Mouse (Mus musculus) spleen, postnatal 4 days (tissue): ENCODE data around the gene Erbb3.
"Not testable (repeated sequence)": the region's sequence is repeated elsewhere in the genome, so short reads cannot be mapped to it uniquely, and the experiment has no call there.

Experiments
- DNase-seq, 2 experiments: peaks; one replicate each; pipeline ENCODE4 v3.0.0; 2022; ENCODE audit warnings: low spot score in 2 of 2

Erbb3 gene

DNA sequence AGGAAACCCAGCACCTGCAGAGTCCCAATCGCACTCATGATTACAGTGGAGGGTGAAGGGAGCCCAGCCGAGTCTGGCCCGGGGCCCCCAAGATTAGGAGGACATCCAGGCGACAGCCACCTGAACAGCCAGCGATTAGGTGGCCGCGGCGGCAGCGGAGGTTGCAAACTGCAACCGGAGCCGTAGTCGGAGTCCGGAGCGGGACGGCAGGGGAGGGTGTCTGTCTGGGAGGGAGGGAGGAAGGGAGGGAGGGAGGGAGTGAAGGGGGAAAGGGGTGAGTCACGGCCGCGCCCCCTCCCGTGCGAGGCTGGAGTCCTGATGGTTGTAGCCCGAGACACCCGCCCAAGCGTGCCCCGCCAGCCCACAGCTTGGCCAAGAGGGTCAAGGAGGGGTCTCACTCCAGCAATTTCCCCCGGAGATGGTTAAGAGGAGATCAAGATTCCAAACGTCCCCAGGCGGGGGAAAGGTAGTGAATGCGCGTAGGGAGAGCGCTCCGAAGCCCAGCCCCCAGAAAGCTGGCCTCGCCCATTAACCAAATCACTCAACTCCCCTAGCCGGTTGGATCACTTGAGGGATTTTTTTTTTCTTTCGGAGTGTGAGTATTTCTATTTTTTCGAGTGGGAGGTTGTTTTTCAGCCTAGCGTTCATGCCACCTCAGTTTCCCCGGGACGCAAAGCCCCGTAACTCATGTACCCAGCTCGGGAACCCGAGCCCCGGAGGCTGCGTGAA, at the start of gene Erbb3:
Gene Erbb3, minus strand, starts transcription at position 189 of the 729 bp plus-strand sequence.
- DNase-seq: no peak

DNA sequence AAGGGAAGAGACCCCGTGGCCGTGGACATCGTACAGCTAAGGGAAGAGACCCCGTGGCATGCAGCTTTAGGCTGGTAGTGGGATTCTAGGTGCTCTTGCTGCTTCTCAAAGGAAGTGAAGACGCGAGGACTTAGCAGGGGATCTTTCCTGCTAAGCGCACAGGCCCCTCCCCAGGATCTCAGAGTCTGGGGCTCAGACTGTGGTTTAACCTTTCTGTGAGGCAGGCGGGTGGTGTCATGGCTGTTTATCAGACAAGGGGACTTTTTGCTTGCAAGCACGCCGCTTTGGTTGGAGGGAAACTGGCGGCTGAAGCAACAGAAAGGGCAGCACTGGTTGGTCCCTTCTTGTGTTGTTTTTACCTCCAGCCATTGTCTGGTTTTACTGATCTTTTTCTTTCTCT, 47.6 kb upstream of the Erbb3 start:
- DNase-seq: peak in 1 of 2 experiments; percentile 62

DNA sequence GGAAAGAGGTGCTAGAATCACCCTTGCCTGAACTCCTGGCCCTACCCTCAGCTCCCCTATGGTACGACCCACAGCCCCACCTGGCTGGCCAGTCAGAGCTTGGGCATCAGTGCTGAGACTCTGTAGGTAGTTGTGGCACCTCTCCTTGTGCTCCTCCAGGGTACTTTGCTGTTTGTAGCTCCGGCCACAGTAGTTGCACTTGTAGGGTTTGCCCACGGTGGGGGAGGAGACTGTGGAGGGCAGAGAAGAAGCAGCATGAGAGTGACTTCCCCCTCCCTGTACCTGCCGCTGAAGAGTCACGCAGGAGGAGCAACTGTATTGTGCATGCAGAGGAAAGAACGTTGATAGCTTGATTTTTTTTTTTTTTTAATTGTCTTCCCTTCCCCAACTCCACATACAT, 47.1 kb upstream of the Erbb3 start:
- peak in 1 of 2 experiments; percentile 60 for DNase-seq

DNA sequence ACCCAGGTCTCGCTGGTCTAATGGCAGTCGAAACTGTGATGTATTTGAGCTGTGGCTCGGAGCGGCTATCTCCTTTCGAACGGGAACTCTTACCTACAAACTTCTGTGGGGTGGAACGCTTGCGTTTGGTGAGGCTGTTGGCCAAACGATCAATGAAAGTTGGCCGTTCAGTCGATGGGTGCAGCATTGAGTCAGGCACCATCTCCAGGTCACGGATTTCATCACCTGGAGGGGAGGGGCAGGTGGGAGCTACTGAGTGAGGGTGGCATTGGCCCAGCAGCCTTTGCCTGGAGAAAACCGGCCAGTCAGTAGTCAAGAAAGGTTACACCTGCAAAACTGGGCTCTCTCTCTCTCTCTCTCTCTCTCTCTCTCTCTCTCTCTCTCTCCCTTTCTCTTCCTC, 46.2 kb upstream of the Erbb3 start:
- peak in 1 of 2 experiments; percentile 59 for DNase-seq

DNA sequence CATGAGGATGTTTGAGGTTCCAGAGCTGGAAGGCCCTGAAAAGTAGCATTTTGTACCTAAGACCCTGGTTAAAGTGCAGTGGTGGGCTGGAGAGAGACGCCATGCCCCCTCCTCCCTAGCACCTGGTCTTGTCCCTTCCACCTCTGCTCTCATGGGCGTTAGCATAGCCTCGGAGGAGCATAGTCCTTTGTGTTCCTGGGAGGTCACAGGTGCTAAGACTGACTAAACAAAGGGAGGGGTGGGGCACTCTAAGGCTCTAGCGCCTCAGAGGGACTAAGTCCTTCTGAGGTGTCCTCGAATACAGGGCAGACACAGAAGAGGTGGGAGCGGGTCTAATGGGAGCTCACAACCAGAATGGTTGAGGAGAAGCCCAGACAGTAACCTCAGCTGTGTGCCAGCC, 42.1 kb upstream of the Erbb3 start:
- DNase-seq: no peak

DNA sequence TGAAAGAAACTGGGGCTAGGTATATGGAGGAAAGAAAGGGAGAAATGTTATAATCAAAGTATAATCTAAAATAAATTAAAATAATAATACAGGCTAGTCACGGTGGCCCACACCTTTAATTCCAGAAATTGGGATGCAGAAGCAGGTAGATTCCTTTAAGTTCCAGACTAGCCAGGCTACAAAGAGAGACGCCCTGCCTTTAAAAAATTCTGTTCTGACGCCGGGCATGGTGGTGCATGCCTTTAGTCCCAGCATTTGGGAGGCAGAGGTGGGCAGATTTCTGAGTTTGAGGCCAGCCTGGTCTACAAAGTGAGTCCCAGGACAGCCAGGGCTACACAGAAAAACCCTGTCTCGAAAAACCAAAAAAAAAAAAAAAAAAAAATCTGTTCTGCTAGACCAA, 40.9 kb upstream of the Erbb3 start:
- peak in 1 of 2 experiments; percentile 55 for DNase-seq

DNA sequence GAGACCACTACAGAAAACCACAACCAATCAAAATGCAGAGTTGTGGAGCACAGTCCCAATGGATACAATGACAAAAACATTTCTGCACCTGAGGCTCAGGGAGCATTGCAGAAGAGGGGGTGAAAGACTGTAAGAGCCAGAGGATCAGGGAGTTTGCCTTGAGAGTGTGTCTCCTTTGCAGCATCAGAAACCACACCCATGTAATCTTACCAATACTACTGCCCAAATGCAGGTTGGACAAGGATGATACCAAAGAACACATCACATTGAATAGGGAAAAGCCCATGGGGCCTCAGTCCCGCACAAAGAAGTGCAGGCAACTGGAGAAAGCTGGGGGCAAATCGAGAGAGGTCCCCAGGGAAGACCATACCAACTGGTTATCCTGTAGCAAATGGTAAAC, 40.3 kb upstream of the Erbb3 start:
- peak in 1 of 2 experiments; percentile 63 for DNase-seq

DNA sequence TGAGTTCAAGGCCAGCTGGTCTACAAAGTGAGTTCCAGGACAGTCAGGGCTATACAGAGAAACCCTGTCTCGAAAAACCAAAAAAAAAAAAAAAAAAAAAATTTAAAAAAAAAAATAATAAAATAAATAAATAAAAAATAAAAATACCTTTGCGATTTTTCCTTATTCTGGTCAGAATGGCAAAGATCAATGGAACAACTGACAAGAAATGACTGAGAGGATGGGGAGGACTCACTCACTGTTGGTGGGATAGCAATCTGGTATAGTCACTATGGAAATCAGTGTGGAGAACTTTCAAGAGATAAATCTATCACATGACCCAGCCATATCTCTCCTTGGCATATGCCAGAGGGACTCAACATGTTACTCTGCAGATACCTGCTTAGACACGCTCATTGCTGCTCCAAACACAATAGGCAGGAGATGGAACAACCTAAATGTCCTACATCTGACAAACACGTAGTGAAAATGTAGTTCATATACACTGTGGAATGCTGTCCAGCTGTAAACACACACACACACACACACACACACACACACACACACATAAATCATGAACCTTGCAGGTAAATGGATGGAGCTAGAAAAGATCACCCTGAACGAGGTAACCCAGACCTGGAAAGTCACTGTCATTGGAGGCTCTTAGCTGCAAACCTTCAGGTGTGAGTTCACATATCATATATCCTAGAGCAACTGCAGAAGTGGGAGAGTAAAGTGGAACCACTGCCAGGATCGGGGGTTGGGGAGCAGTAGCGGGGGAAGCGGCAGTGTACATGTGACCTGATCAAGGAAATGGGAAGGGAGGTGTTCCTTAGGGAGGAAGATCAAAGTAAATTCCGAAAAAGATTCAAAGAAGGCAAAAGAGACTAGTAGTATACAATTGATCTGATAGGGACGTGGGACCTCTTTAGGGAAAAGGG, 38.2 kb upstream of the Erbb3 start:
- peak in 1 of 2 experiments; percentile 47 for DNase-seq

DNA sequence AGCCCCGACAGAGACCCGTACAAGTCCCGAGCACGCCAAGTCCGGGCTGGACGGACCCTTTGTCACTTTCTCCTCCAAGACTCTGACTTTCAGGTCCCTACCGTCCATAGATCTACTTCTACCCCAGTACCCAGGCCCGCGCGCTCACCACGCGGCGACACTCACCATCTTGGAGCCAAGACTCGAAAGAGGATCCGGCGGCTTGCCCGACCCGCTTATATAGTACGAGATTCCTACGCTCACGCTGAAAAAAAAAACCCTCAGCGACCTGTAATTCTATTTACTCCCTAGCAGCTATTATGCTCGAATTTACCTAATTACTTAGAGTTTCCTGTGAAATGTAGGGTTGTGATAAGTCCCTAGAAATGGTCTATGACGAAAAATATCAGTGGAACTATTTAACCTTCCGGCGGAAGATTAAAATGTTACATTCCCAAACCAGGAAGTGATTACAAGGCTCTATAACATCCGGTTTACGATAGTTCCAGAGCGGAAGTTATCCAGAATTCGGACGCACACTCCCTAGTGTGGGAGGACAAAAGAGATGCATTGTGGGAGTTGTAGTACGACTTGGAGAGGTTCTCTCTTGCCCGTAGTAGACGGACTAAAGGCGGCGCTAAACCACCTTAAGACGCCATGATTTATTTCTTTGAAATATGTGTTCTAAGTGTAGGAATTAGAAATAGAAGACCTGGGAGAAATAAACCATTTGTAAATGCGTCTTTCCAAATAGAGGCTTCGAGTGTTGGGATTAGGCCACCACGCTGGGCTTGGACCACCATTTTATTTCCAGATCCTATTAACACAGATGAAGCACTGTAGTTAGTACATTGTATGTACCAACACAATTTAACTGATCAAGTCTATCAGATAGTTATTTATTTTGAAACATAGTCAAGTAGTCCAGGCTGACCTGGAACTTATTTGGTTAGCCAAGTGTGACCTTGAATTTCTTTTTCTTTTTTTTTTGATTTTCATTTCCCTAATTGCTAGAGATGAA, 37.2 kb upstream of the Erbb3 start, which contains the start of gene Rps26:
Gene Rps26, minus strand, starts transcription at position 437 of the 1,000 bp plus-strand sequence.
- DNase-seq: peak; percentile 85 to 93

DNA sequence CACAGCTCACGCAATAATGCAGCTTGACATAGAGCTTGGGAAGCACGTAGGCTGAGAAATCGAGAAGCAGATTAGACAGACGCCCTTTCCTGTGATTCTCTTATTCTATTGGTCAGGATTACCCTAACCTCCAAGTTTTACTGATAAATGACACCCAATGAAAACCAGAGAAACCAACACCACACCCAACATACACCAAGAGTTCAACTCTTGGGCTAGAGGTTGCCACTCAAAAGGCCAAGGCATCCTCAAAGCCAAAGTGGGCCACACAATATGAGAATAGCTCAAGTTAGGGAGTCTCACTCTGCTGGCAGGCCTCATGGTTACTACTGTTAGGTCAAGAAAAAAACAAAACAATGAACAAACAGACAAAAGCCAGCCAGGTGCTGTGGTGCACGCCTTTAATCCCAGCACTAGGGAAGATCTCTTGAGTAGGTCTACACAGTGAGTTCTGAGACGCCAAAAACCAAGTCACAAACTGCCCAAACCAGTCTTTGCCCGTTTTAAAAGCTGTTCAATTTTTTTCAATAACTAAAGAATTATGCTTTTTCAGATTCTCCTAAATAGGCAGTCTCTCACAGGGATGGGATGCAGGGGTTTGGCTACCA, 35.9 kb upstream of the Erbb3 start:
- no peak for DNase-seq

DNA sequence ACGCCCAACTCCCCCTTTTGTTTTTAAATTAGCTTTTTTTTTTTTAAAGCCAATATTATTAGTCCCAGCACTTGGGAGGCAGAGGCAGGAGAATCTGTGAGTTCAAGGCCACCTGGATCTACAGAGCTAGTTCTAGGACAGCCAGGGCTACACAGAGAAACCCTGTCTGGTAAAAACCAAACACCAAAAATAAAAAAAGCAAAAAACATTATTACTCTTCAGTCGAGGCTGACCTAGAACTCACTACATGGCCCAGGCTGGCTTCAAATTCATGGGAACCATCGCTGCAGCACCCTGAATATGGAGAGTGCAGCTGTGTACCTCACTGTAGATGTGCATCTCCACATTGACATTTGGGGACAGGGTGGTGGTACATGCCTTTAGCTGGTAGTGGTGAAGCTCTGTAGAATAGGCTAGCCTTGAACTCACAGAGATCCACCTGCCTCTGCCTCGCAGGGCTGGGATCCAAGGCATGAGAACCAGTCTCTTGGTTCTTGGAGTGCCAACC, 33.7 kb upstream of the Erbb3 start:
- DNase-seq: not testable (repeated sequence)

DNA sequence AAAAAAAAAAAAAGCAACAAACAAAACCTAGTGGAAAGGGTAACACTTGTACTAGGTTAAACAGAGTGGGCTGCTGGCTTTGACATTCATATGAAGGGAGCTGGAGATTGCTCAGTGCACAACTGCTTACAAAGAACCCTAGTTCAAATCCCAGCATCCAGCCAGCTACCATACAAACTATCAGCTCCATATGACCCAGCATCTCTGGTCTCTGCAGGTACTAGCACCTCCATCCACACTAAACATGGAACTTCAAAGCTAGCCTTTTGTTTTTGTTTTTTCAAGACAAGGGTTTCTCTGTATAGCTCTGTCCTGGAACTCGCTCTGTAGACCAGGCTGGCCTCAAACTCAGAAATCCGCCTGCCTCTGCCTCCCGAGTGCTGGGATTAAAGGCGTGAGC, 33.2 kb upstream of the Erbb3 start:
- no peak for DNase-seq

DNA sequence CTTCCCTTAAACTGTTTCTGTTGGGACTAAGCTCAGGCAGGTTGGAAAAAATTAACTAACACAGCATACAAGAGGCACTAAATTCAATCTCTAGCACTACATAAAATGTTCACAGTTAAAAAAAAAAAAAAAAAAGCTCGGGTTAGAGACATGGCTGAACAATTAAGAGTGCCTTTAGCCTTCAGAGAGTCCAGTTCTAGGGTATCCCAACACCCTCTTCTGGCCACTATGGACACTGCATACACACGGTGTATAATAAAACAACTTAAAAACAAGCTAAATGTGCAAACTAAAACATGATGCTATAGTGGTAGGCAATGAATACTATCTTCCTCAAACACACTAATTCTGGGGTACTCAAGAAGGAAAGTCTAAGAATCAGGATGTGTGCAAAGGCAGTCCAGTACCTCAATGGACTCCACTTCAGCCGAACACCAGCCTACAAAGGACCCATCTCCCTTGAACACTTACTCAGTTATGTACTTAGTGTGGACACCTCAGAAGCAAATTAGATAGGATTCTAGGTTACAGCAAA, 32.6 kb upstream of the Erbb3 start:
- no peak for DNase-seq

DNA sequence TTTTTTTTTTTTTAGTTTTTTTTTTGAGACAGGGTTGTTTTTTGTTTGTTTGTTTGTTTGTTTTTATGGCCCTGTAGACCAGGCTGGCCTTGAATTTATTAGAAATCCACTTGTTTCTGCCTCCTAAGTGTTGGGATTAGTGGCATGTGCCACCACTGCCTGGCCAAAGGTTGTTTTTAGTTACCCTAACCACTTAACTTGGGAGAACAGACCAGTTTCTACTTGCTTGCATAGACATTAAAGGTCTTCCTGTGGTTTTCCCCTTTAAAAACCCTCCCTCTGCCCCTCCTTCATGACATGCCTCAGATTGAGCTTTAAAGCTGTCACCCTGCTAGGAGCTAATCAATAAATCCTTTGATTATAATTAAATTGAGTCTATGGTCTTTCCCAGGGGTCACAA, 30.8 kb upstream of the Erbb3 start:
- DNase-seq: no peak

DNA sequence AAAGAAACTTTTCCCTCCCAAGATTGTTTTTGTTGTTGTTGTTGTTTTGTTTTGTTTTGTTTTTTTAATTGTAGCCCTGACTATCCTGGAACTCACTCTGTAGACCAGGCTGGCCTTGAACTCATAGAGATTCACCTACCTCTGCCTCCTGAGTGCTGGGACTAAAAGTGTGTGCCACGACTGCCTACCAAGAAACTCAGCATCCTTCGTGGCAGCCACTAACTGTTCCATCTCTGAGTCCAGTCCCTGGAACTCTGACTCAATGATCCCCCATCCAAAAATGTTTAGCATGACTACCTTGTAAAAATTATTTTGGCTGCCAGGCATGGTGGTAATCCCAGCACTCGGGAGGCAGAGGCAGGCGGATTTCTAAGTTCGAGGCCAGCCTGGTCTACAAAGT, 29.7 kb upstream of the Erbb3 start:
- DNase-seq: not testable (repeated sequence)

DNA sequence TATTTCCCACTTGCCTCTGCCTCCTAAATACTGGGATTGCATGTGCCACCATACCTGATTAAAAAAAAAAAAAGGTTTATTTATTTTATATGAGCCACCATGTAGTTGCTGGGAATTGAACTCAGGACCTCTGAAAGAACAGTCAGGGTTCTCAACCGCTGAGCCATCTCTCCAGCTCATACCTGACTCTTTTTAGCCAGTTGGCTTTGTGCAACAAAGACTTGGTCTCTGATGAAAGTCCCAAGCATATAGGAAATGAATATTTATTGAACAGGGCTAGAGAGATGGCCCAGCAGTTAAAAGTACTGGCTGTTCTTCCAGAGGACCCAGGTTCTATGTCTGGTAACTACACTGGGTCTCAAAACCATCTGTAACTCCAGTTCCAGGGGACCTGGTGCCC, 29.1 kb upstream of the Erbb3 start:
- DNase-seq: no peak

DNA sequence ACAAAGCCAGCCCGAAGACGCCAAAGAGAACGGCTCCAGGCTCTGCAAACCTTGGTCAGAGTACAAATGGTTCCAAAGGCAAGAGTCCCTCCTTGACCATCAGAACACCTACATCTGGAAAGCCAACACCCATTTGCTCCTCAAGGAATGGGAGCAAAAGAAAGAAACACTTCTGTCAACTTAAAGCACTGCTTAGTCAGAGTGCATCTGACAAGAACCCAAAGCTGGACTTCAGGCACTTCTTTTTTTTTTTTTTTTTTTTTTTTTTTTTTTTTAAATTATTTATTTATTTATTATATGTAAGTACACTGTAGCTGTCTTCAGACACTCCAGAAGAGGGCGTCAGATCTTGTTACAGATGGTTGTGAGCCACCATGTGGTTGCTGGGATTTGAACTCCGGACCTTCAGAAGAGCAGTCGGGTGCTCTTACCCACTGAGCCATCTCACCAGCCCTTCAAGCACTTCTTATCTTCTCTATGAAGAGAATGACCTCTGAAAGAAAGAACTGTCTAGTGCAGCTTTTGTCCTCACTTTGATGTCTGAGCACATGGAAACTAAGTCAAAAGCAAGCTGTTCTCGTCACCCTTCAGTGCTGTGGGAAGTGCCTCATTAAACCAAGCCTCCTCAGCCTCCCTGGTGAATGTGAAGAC, 26.5 kb upstream of the Erbb3 start:
- not testable (repeated sequence) for DNase-seq

DNA sequence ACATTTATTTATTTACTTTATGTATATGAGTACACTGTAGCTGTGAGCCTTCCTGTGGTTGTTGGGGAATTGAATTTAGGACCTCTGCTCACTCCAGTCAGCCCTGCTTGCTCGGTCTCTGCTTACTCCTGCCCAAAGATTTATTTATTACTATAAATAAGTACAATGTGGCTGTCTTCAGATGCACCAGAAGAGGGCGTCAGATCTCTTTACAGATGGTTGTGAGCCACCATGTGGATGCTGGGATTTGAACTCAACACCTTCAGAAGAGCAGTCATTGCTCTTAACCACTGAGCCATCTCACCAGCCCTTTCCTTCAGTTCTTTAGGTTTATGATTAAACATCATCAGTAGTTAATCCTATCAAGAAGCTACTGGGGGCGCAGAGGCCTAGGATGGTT, 25.5 kb upstream of the Erbb3 start:
- no peak for DNase-seq

DNA sequence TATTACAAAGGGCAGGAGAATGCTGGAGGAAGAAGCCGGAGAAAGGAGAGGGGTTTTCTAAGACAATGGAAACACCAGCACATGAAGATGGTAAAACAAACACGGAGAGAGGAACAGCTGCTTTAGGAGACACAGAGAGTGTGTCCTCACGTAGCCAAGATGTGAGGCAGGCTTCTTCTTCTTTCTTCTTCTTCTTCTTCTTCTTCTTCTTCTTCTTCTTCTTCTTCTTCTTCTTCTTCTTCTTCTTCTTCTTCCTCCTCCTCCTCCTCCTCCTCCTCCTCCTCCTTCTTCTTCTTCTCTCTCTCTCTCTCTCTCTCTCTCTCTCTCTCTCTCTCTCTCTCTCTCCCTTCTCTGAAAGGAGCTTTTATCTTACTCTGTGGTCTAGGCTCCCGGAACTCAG, 24.4 kb upstream of the Erbb3 start:
- DNase-seq: not testable (repeated sequence)

DNA sequence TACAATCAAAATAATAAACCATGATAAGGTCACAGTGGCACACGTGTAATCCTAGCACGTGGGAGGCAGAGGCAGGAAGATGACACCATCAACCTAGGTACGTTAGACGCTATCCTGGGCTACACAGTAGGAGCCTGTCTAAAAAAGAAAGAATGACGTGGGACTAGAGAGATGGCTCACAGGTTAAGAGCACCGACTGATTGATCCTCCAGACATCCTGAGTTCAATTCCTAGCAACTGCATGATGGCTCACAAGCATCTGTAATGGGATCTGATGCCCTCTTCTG, 23.6 kb upstream of the Erbb3 start:
- no peak for DNase-seq
